Mouse (Mus musculus): ENCODE measurements at regions not wholly inside any gene's neighbourhood (a gene's known extent, or its start where the extent isn't known, plus 50 kb on each side); places are given as distances from the start of the nearest gene placed in this dataset.
"Not testable (repeated sequence)": the region's sequence is repeated elsewhere in the genome, so short reads cannot be mapped to it uniquely, and the experiment has no call there.

DNA sequence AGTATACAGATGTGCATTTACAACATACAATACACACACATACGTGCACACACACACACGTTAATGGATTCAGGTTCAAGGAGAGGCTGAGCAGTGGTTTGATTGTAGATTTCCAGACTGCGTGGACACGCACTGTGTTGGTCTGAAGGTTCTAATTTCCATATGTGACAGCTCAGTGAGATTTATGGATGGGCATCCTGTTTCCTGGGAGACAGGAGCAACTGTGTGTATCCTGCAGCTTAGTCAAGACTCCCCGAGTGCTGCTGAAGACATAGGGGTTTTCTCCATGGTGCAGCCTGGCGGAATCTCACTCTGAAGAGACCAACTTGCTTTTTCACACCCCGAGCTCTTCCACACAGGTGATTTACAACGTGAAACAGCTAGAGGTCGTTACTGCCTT lies 119.3 kb upstream of the Foxk1 start:
- H3K4me1 ChIP-seq (ENCODE audit: control insufficient read depth, insufficient read depth, low read length): no peaks in the 10 kb centered on the region

DNA sequence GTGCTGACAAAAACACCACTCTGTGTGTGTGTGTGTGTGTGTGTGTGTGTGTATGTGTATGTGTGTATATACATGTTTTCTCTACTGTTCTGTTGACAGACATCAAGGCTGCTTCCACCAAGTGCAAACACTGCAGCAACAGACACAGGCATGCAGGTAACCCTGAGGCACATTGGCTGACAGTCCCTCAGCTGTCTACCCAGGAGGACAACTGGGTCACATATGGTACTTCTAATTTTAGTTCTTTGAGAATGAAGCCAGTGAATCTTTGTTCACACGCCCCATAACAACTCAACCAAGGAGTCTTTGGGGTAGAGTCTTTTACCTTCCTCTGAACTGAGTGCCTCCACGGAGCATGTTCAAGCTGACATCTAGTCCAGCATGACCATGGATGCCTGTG lies 113.3 kb upstream of the Foxk1 start:
- Histone ChIP-seq H3K4me1 (ENCODE audit: control insufficient read depth, insufficient read depth, low read length) (no peaks in the 10 kb centered on the region), H3K4me3 (ENCODE audit: insufficient read depth, low read depth, low read length) (no peak overlapping the region), H3K36me3 (ENCODE audit: control insufficient read depth, insufficient read depth, low read length) (no peaks in the 10 kb centered on the region), H3K79me2 (ENCODE audit: control insufficient read depth, insufficient read depth, low read length) (no peaks in the 10 kb centered on the region), H3K27ac (replicated peaks; ENCODE audit: insufficient read depth, low read depth, low read length) (no peak overlapping the region), H3K9ac (ENCODE audit: low read depth, low read length) (no peak overlapping the region), H3K27me3 (ENCODE audit: control insufficient read depth, insufficient read depth, low read length) (no peaks in the 10 kb centered on the region)
- 85% methylated on average over 2 of the region's 2 CpGs for WGBS
- TF ChIP-seq POLR2A (IDR thresholded peaks at IDR 0.05; ENCODE audit: extremely low read depth, insufficient read depth, low read length) (no peak), CTCF (IDR thresholded peaks at IDR 0.05; ENCODE audit: low read depth, low read length) (no peak)
- DNase-seq (ENCODE audit: extremely low read depth, low read depth, low spot score): no peak

More for the DNA sequence above, 119.3 kb upstream of the Foxk1 start:
- no peak overlapping the region for H3K4me3 ChIP-seq (ENCODE audit: insufficient read depth, low read depth, low read length)
- TF ChIP-seq POLR2A (IDR thresholded peaks at IDR 0.05; ENCODE audit: extremely low read depth, insufficient read depth, low read length): no peak
- no peak for TF ChIP-seq CTCF (IDR thresholded peaks at IDR 0.05; ENCODE audit: low read depth, low read length)
- no peak overlapping the region for H3K27ac ChIP-seq (replicated peaks; ENCODE audit: insufficient read depth, low read depth, low read length)
- DNase-seq (ENCODE audit: extremely low read depth, low read depth, low spot score): no peak
- no peak overlapping the region for H3K9ac ChIP-seq (ENCODE audit: low read depth, low read length)
- H3K79me2 ChIP-seq (ENCODE audit: control insufficient read depth, insufficient read depth, low read length): no peaks in the 10 kb centered on the region
- 79% methylated on average over 9 of the region's 9 CpGs for WGBS
- no peaks in the 10 kb centered on the region for H3K27me3 ChIP-seq (ENCODE audit: control insufficient read depth, insufficient read depth, low read length)
- H3K36me3 ChIP-seq (ENCODE audit: control insufficient read depth, insufficient read depth, low read length): no peaks in the 10 kb centered on the region

DNA sequence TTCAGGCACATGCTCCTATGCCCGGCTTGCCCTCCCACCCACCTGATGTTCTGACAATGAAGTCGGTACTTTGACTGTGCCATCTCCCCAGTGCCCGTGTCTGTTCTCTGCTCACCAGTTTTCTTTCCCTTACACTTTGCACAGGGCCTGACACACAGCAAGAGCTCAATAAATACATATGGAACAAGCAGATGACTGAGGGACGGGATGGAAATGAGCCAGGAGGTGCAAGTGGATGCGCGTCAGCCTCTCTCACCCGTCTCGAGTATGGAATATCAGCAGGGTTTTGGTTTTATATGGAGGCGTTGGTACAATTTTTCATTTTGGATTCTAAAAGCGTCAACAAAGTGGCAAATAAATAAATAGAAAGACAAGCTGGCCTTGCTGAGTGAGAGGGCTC lies 109.8 kb upstream of the Foxk1 start:
- Histone ChIP-seq H3K9ac (ENCODE audit: low read depth, low read length) (no peak overlapping the region), H3K79me2 (ENCODE audit: control insufficient read depth, insufficient read depth, low read length) (no peaks in the 10 kb centered on the region), H3K27me3 (ENCODE audit: control insufficient read depth, insufficient read depth, low read length) (no peaks in the 10 kb centered on the region), H3K36me3 (ENCODE audit: control insufficient read depth, insufficient read depth, low read length) (no peaks in the 10 kb centered on the region), H3K4me3 (ENCODE audit: insufficient read depth, low read depth, low read length) (no peak overlapping the region), H3K4me1 (ENCODE audit: control insufficient read depth, insufficient read depth, low read length) (no peaks in the 10 kb centered on the region), H3K27ac (replicated peaks; ENCODE audit: insufficient read depth, low read depth, low read length) (no peak overlapping the region)
- no peak for DNase-seq (ENCODE audit: extremely low read depth, low read depth, low spot score)
- TF ChIP-seq POLR2A (IDR thresholded peaks at IDR 0.05; ENCODE audit: extremely low read depth, insufficient read depth, low read length): no peak
- TF ChIP-seq CTCF (IDR thresholded peaks at IDR 0.05; ENCODE audit: low read depth, low read length): no peak
- WGBS: 86% methylated on average over 10 of the region's 10 CpGs

GRCm38 (mm10) chr5:142296401-142296800 lies 104.9 kb upstream of the Foxk1 start:
- not testable (repeated sequence) for H3K4me1 ChIP-seq (ENCODE audit: control insufficient read depth, insufficient read depth, low read length); H3K4me3 ChIP-seq (ENCODE audit: insufficient read depth, low read depth, low read length); H3K36me3 ChIP-seq (ENCODE audit: control insufficient read depth, insufficient read depth, low read length); H3K27me3 ChIP-seq (ENCODE audit: control insufficient read depth, insufficient read depth, low read length); H3K79me2 ChIP-seq (ENCODE audit: control insufficient read depth, insufficient read depth, low read length); DNase-seq (ENCODE audit: extremely low read depth, low read depth, low spot score); H3K9ac ChIP-seq (ENCODE audit: low read depth, low read length); H3K27ac ChIP-seq (replicated peaks; ENCODE audit: insufficient read depth, low read depth, low read length)
- 90% methylated on average over 2 of the region's 2 CpGs for WGBS

DNA sequence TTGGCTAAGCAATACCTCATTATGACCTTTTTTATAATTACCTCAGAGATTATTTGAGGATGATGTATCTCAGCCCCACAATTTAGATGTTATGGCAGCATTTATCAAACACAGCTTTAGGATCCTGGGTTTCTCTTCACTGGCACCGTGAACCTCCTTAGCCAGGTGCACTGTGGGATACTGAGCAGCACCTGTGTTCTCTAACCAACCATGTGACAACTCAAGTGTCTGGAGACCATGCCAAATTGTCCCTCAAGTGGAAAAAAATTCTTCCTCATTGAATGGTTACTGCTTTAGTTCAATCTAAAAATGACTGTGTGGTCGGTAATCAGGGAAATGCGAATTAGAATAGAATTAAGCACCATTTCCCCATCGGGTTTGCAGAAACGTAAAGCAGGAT lies 101.7 kb upstream of the Foxk1 start:
- 0 out of 2 replicates have a peak, but pooled peaks cover 2% of the 10 kb centered on the region for H3K27me3 ChIP-seq (ENCODE audit: control insufficient read depth, insufficient read depth, low read length)
- 90% methylated on average over 5 of the region's 5 CpGs for WGBS
- H3K9ac ChIP-seq (ENCODE audit: low read depth, low read length): no peak overlapping the region
- TF ChIP-seq CTCF (IDR thresholded peaks at IDR 0.05; ENCODE audit: low read depth, low read length): no peak
- no peaks in the 10 kb centered on the region for H3K79me2 ChIP-seq (ENCODE audit: control insufficient read depth, insufficient read depth, low read length)
- no peak for DNase-seq (ENCODE audit: extremely low read depth, low read depth, low spot score)
- no peaks in the 10 kb centered on the region for H3K36me3 ChIP-seq (ENCODE audit: control insufficient read depth, insufficient read depth, low read length)
- H3K4me1 ChIP-seq (ENCODE audit: control insufficient read depth, insufficient read depth, low read length): no peaks in the 10 kb centered on the region
- H3K4me3 ChIP-seq (ENCODE audit: insufficient read depth, low read depth, low read length): no peak overlapping the region
- H3K27ac ChIP-seq (replicated peaks; ENCODE audit: insufficient read depth, low read depth, low read length): no peak overlapping the region

DNA sequence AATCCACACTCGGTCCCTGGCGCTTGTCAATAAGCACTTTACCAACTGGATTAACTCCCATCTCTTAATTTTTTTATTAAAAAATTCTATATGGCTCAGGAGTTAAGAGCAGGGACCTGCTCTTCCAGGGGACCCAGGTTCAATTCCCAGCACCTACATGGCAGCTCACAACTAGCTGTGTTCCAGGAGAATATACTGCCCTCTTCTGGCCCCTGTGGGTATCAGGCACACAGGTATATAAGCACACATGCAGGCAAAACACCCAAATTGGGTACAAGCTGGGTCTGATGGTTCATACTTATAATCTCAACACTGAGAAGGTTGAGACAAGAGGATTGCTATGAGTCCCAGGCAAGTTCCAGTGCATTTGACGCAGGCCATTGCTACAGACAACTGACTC lies 92.8 kb upstream of the Foxk1 start:
- Histone ChIP-seq H3K27me3 (ENCODE audit: control insufficient read depth, insufficient read depth, low read length) (no peaks in the 10 kb centered on the region), H3K27ac (replicated peaks; ENCODE audit: insufficient read depth, low read depth, low read length) (no peak overlapping the region), H3K36me3 (ENCODE audit: control insufficient read depth, insufficient read depth, low read length) (no peaks in the 10 kb centered on the region), H3K4me3 (ENCODE audit: insufficient read depth, low read depth, low read length) (no peak overlapping the region), H3K4me1 (ENCODE audit: control insufficient read depth, insufficient read depth, low read length) (no peaks in the 10 kb centered on the region), H3K79me2 (ENCODE audit: control insufficient read depth, insufficient read depth, low read length) (no peaks in the 10 kb centered on the region), H3K9ac (ENCODE audit: low read depth, low read length) (no peak overlapping the region)
- WGBS: 94% methylated on average over 3 of the region's 3 CpGs
- DNase-seq (ENCODE audit: extremely low read depth, low read depth, low spot score): no peak
- TF ChIP-seq CTCF (IDR thresholded peaks at IDR 0.05; ENCODE audit: low read depth, low read length): no peak
- TF ChIP-seq POLR2A (IDR thresholded peaks at IDR 0.05; ENCODE audit: extremely low read depth, insufficient read depth, low read length): no peak

Data from liver, adult 2 months (tissue).